Mouse (Mus musculus) bone marrow macrophage, adult 2 months (primary cell): ENCODE results near the gene Gm20661.

Source experiments
- CTCF ChIP-seq: IDR thresholded peaks from 2 replicates; pipeline ENCODE4 v1.5.1; 2012; ENCODE audit warnings: low read depth, mild to moderate bottlenecking, low read length, moderate library complexity
- POLR2A ChIP-seq: IDR thresholded peaks from 2 replicates; pipeline ENCODE4 v1.6.1; 2012; ENCODE audit warnings: mild to moderate bottlenecking, low read depth, low read length, borderline replicate concordance

GRCm38 (mm10) chr9:107984052-107984753 is 1.3 kb downstream of the Gm20661 start:
- no peak for TF ChIP-seq CTCF
- no peak for TF ChIP-seq POLR2A
